Mouse (Mus musculus) limb, embryonic 13.5 days (tissue): Measurements from ENCODE around the gene Eng. TPM values are rescaled to one million over a fixed set of nuclear protein-coding genes. Genes with fewer than 3 reads are reported as not detected.
A peak's percentile ranks its signal among the peaks of the same experiment; 100 is the strongest.

Source experiments
- ATAC-seq: fragments of 200-750 bp; cut with Nextera tagmentation; 2 replicates; pipeline ENCODE4 v1.8.0; 2017; ENCODE audit warnings: low read depth, moderate number of reproducible peaks, moderate TSS enrichment; ENCODE audit not compliant: low FRiP score
- H3K27ac ChIP-seq: fragments of 300-500 bp; sonication (generic); 2 replicates; pipeline ENCODE4 v1.5.1; 2015; ENCODE audit warnings: inconsistent platforms, mild to moderate bottlenecking, moderate library complexity
- H3K27me3 ChIP-seq: fragments of 300-500 bp; sonication (generic); 2 replicates; pipeline ENCODE4 v1.6.1; 2015; ENCODE audit warnings: mild to moderate bottlenecking, inconsistent platforms
- H3K36me3 ChIP-seq: fragments of 300-500 bp; sonication (generic); 2 replicates; pipeline ENCODE4 v1.6.1; 2015; ENCODE audit warnings: inconsistent platforms, mild to moderate bottlenecking, moderate library complexity
- H3K4me1 ChIP-seq: fragments of 300-500 bp; sonication (generic); 2 replicates; pipeline ENCODE4 v1.6.1; 2015; ENCODE audit warnings: inconsistent platforms
- H3K4me2 ChIP-seq: fragments of 300-500 bp; sonication (generic); replicated peaks from 2 replicates; pipeline ENCODE4 v1.6.1; 2015; ENCODE audit warnings: inconsistent platforms, mild to moderate bottlenecking, moderate library complexity
- H3K4me3 ChIP-seq: fragments of 300-500 bp; sonication (generic); 2 replicates; pipeline ENCODE4 v1.5.1; 2015; ENCODE audit warnings: moderate library complexity, mild to moderate bottlenecking, inconsistent platforms
- H3K9ac ChIP-seq: fragments of 300-500 bp; sonication (generic); 2 replicates; pipeline ENCODE4 v1.6.1; 2015; ENCODE audit warnings: mild to moderate bottlenecking, inconsistent platforms
- H3K9me3 ChIP-seq: fragments of 300-500 bp; sonication (generic); 2 replicates; pipeline ENCODE4 v1.6.1; 2016; ENCODE audit warnings: inconsistent platforms
- WGBS: fragments of 180-500 bp; shearing (Covaris S2); methylation state at CpG from one replicate; pipeline ENCODE4 v1.1.7; 2015; 5-methylcytosine and 5-hydroxymethylcytosine counted together
- polyA plus RNA-seq: library from polyadenylated mRNA; unstranded; fragments of >200 nt; fragmentation: Nextera tagmentation; extraction: Ambion mirVana; gene quantifications from 2 replicates; pipeline ENCODE4 v1.2.1, GENCODE M21; 2015

The Eng gene
- polyA plus RNA-seq, 1 experiment from 2014 or later = 45.6 TPM

DNA sequence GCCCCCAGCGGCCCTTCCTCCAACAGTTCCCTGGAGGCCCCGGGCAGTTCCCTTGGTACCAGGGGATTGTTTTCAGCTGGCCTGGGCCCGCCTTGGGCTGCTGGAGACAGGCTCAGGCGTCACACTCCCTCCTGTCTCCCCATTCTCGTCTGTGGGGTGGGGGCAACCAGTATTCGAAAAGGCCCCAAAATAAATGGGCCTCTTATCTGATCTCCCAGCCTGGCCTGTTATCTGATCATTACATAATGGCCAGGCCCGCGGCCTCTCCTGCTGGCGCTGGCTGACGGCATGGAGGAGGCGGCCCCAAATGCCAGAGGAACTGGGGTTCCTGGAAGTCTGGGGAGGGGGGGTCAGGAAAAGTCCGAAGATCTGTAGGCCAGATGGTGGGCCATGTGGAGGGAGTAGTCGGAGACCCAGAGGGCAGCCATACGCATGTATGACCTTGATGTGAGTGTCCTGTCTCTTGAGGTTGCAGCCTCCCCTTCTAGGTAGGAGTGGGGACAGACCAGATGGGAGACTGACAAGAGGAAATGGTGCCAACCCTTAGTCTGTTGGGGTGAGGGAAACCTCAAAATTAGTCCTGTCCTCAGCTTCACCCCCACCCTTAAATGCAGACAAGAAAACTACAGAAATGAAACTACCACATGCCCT is 8.5 kb downstream of the Eng start:
- Histone ChIP-seq H3K4me2 (no peak overlapping the region), H3K4me3 (no peak overlapping the region), H3K4me1 (peaks cover 30% of the 10 kb centered on the region), H3K27me3 (no peaks in the 10 kb centered on the region), H3K36me3 (no peaks in the 10 kb centered on the region), H3K9ac (no peak overlapping the region), H3K9me3 (no peaks in the 10 kb centered on the region), H3K27ac (peak overlapping the region; percentile 82)
- WGBS = 61% methylated on average over 14 of the region's 14 CpGs
- no peak for ATAC-seq

DNA sequence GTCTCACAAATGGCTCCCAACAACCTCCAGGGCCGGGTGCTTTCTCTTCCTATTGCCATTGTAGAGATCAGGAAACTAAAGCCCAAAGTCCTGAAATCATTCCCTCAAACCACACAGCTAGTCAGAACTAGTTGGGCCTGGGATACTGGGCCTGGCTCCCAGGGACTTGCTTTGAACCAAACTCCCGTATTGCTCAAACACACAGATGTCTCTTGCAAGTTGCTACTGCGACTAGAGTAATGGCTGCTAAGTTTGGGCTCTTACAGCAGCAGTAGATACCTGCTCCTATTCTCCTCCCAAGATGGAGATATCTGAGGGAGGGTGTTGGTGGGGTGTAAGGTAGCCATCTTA is 9.0 kb downstream of the Eng start:
- Histone ChIP-seq H3K4me3 (no peak overlapping the region), H3K27ac (peak overlapping the region; percentile 82), H3K4me1 (peaks cover 30% of the 10 kb centered on the region), H3K4me2 (no peak overlapping the region), H3K9ac (no peak overlapping the region), H3K36me3 (no peaks in the 10 kb centered on the region), H3K9me3 (no peaks in the 10 kb centered on the region), H3K27me3 (no peaks in the 10 kb centered on the region)
- 80% methylated on average over 3 of the region's 3 CpGs for WGBS
- ATAC-seq = no peak

GRCm38 (mm10) chr2:32655826-32656225 is 9.4 kb downstream of the Eng start:
- Histone ChIP-seq H3K36me3 (no peaks in the 10 kb centered on the region), H3K4me1 (peaks cover 30% of the 10 kb centered on the region), H3K4me2 (no peak overlapping the region), H3K27me3 (no peaks in the 10 kb centered on the region), H3K4me3 (no peak overlapping the region), H3K27ac (peak overlapping the region; percentile 82), H3K9me3 (no peaks in the 10 kb centered on the region), H3K9ac (no peak overlapping the region)
- 17% methylated on average over 12 of the region's 12 CpGs for WGBS
- ATAC-seq = peak; percentile 74

DNA sequence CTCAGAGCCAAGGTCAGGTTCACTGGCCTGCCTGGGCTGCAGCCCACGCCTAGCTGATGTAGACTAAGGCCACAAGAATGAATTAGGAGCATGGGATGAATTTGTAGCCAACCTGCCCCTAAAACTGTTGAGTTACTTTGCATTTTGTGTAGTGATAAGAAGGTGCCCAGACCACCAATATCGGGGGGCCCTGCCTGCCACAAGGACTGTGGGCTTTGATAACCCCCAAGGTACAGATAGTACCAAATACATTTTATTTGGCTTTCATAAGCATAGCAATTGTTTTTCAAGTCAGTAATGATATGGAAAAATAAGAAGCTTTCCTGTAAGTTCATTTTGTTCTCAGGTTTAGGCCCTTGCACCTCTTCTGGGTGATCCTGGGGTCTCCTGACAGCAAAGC is 12.5 kb downstream of the Eng start:
- no peaks in the 10 kb centered on the region for H3K36me3 ChIP-seq

GRCm38 (mm10) chr2:32661509-32662107 is 15.2 kb downstream of the Eng start:
- Histone ChIP-seq H3K9me3 (no peaks in the 10 kb centered on the region), H3K27me3 (no peaks in the 10 kb centered on the region), H3K4me1 (peaks cover 14% of the 10 kb centered on the region), H3K4me2 (no peak overlapping the region), H3K9ac (no peak overlapping the region; the same call in 1 of the 2 replicates), H3K27ac (peak overlapping the region; percentile 22; the same call in 1 of the 2 replicates), H3K36me3 (no peaks in the 10 kb centered on the region), H3K4me3 (no peak overlapping the region)
- ATAC-seq = no peak
- 52% methylated on average over 7 of the region's 7 CpGs for WGBS

More for the DNA sequence above, 12.5 kb downstream of the Eng start:
- no peak overlapping the region for H3K4me2 ChIP-seq
- no peaks in the 10 kb centered on the region for H3K27me3 ChIP-seq
- no peak overlapping the region for H3K4me3 ChIP-seq
- no peaks in the 10 kb centered on the region for H3K9me3 ChIP-seq
- ATAC-seq = no peak
- H3K9ac ChIP-seq = no peak overlapping the region
- 89% methylated on average over 2 of the region's 2 CpGs for WGBS
- no peak overlapping the region for H3K27ac ChIP-seq
- peaks cover 31% of the 10 kb centered on the region for H3K4me1 ChIP-seq

GRCm38 (mm10) chr2:32662291-32662690 is 15.9 kb downstream of the Eng start:
- peak overlapping the region; percentile 22; the same call in 1 of the 2 replicates for H3K27ac ChIP-seq
- H3K9me3 ChIP-seq = no peaks in the 10 kb centered on the region
- no peaks in the 10 kb centered on the region for H3K36me3 ChIP-seq
- peak overlapping the region; percentile 35; the same call in 1 of the 2 replicates for H3K9ac ChIP-seq
- peaks cover 14% of the 10 kb centered on the region for H3K4me1 ChIP-seq
- 64% methylated on average over 5 of the region's 5 CpGs for WGBS
- H3K4me2 ChIP-seq = no peak overlapping the region
- H3K27me3 ChIP-seq = no peaks in the 10 kb centered on the region
- ATAC-seq = no peak
- no peak overlapping the region for H3K4me3 ChIP-seq

DNA sequence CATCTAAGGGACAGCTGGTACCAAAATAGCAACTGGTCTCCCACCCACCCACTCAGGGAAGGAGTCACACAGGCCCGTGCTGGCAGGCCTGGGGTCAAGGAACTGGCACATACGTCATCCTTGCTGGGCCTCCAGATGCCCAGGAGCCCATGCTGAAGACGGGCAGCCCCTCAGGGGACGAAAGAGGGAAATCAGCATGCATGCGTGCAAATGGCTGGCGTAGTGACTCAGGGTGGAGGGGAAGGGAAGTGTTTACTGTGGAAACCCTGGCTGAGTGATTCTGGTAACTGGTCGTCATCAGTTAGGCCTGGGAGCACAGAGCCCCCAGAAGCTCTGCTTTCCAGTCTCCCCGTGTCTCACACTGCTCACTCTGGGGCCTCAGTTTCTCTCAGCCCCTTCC is 18.9 kb downstream of the Eng start:
- H3K9ac ChIP-seq = no peak overlapping the region
- H3K27me3 ChIP-seq = no peaks in the 10 kb centered on the region
- ATAC-seq = no peak
- H3K9me3 ChIP-seq = no peaks in the 10 kb centered on the region
- no peak overlapping the region for H3K4me2 ChIP-seq
- peaks cover 14% of the 10 kb centered on the region for H3K4me1 ChIP-seq
- no peaks in the 10 kb centered on the region for H3K36me3 ChIP-seq
- no peak overlapping the region for H3K4me3 ChIP-seq
- 71% methylated on average over 8 of the region's 8 CpGs for WGBS
- H3K27ac ChIP-seq = no peak overlapping the region

DNA sequence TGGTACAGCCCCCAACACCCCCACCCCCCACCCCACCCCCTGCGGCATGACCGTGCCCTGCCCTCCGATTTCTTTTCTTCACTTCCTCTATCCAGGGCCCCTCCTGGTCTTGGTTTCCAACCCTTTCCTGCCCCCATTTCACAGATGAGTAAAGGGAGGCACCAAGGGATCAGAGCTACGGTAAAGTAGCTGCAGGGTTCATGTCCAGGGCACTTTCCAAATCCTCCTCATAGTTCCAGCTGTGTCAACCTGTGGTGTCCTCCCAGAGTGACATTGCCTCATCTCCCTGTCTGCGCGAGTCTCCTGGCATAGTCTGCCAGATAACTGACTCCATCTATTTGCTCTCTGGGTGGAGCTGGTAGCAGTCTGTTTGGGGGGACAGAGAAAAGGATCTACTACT is 19.5 kb downstream of the Eng start:
- Histone ChIP-seq H3K36me3 (no peaks in the 10 kb centered on the region), H3K27ac (no peak overlapping the region), H3K4me3 (no peak overlapping the region), H3K9me3 (no peaks in the 10 kb centered on the region), H3K4me1 (peaks cover 14% of the 10 kb centered on the region), H3K9ac (no peak overlapping the region), H3K4me2 (no peak overlapping the region), H3K27me3 (no peaks in the 10 kb centered on the region)
- WGBS = 86% methylated on average over 6 of the region's 6 CpGs
- ATAC-seq = no peak

- Histone ChIP-seq H3K36me3 (peaks cover 3% of the 10 kb centered on the region; the same call in 1 of the 2 replicates), H3K9ac (no peak overlapping the region), H3K4me1 (peaks cover 7% of the 10 kb centered on the region), H3K27me3 (no peaks in the 10 kb centered on the region), H3K27ac (no peak overlapping the region), H3K4me3 (no peak overlapping the region), H3K4me2 (no peak overlapping the region), H3K9me3 (no peaks in the 10 kb centered on the region)
- ATAC-seq = no peak
- 52% methylated on average over 11 of the region's 11 CpGs for WGBS
These were observed 21.4 kb downstream of the Eng start for GRCm38 (mm10) chr2:32667775-32668174.

DNA sequence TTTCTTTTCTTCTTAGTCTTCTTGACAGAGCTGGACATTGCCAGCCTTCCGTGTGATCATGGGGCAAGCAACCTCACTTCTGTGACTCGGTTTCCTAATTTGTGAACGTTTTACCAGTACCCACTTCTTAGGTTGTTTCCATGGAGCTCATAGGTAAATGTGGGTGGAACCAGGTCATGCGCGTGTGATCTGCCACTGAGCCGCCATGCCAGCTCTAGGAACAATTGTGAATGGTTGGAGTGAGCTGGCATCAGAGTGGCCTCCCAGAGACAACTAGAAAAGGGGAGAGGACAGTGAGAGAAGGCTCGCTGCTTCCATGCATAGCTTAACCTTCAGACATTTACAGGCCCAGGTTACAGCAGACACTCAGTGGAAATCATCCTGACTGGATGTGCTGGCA is 21.8 kb downstream of the Eng start:
- Histone ChIP-seq H3K9ac (no peak overlapping the region), H3K4me2 (no peak overlapping the region), H3K9me3 (no peaks in the 10 kb centered on the region), H3K4me1 (peaks cover 7% of the 10 kb centered on the region), H3K27ac (no peak overlapping the region), H3K27me3 (no peaks in the 10 kb centered on the region), H3K36me3 (peaks cover 3% of the 10 kb centered on the region; the same call in 1 of the 2 replicates), H3K4me3 (no peak overlapping the region)
- 87% methylated on average over 7 of the region's 7 CpGs for WGBS
- ATAC-seq = no peak

- Histone ChIP-seq H3K27ac (no peak overlapping the region), H3K4me3 (no peak overlapping the region), H3K36me3 (peaks cover 3% of the 10 kb centered on the region; the same call in 1 of the 2 replicates), H3K4me1 (peaks cover 5% of the 10 kb centered on the region), H3K27me3 (no peaks in the 10 kb centered on the region), H3K9me3 (no peaks in the 10 kb centered on the region), H3K4me2 (no peak overlapping the region), H3K9ac (no peak overlapping the region)
- 43% methylated on average over 3 of the region's 3 CpGs for WGBS
- no peak for ATAC-seq
These were observed 23.5 kb downstream of the Eng start for GRCm38 (mm10) chr2:32669876-32670275.

GRCm38 (mm10) chr2:32671147-32671546 is 24.8 kb downstream of the Eng start:
- H3K36me3 ChIP-seq = peaks cover 8% of the 10 kb centered on the region
- no peak overlapping the region for H3K27ac ChIP-seq
- WGBS = 86% methylated on average over 9 of the region's 9 CpGs
- H3K4me3 ChIP-seq = no peak overlapping the region
- no peaks in the 10 kb centered on the region for H3K9me3 ChIP-seq
- ATAC-seq = no peak
- H3K9ac ChIP-seq = no peak overlapping the region
- H3K4me2 ChIP-seq = no peak overlapping the region
- no peaks in the 10 kb centered on the region for H3K27me3 ChIP-seq
- no peaks in the 10 kb centered on the region for H3K4me1 ChIP-seq
